ENCODE assay signal across 15 mouse cellular contexts in the genomic region with DNA sequence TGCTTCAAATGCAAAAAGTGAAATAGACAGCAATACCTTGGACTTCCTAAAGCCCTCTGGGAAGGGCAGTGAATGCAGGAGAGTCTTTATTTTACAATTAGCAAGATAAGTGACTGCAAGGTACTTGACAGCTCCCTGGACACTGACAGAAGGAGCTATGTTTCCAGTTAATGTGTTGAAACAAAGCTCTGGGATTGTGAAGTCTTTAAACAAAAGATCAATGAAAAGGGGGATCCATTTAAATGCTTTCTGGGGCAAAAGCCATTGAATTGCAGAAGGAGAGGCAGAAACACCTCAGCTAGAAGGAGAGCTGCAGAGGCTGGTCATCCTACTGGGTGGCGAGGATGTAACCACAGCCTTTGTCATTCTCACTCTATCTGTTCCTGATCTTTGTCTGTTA.
"Had no signal": no experiment of that assay in that cellular context is flagged by ENCODE, and none has a peak within 500 bp of the region (broad histone marks: within the 10 kb centered on the region; RNA-seq: fewer than 3 reads in every experiment).

No protein-coding gene starts in this region.

- H3K27ac ChIP-seq: midbrain, embryonic 13.5 days; midbrain, embryonic 15.5 days; neural tube, embryonic 12.5 days; stomach, embryonic 15.5 days; stomach, postnatal 0 days had no signal

- H3K9ac ChIP-seq: lung, embryonic 14.5 days; midbrain, embryonic 13.5 days; midbrain, embryonic 15.5 days; neural tube, embryonic 12.5 days; stomach, embryonic 15.5 days had no signal

- H3K9me3 ChIP-seq: midbrain, embryonic 13.5 days; midbrain, embryonic 15.5 days; neural tube, embryonic 12.5 days; stomach, embryonic 15.5 days had no signal

- H3K27me3 ChIP-seq: midbrain, embryonic 13.5 days; midbrain, embryonic 15.5 days; neural tube, embryonic 12.5 days; stomach, embryonic 15.5 days had no signal

- H3K4me1 ChIP-seq: midbrain, embryonic 13.5 days; midbrain, embryonic 15.5 days; neural tube, embryonic 12.5 days; stomach, embryonic 15.5 days had no signal

- DNase-seq: lung, adult 18-20 months; lung, embryonic 14.5 days; lung, postnatal 10 days; lung, postnatal 4 days; right cerebral cortex, postnatal 25 days; right cerebral cortex, postnatal 4 days; thymus, adult 2 months; thymus, postnatal 25 days; thymus, postnatal 4 days had no signal

- H3K36me3 ChIP-seq: midbrain, embryonic 13.5 days; midbrain, embryonic 15.5 days; neural tube, embryonic 12.5 days; stomach, embryonic 15.5 days had no signal

- H3K4me3 ChIP-seq: midbrain, embryonic 13.5 days; midbrain, embryonic 15.5 days; neural tube, embryonic 12.5 days; stomach, embryonic 15.5 days had no signal

- ATAC-seq: midbrain, embryonic 13.5 days; midbrain, embryonic 15.5 days had no signal

- H3K4me2 ChIP-seq: lung, embryonic 14.5 days; midbrain, embryonic 11.5 days; midbrain, embryonic 13.5 days; midbrain, embryonic 15.5 days; neural tube, embryonic 12.5 days; stomach, embryonic 15.5 days had no signal
